Mouse (Mus musculus) midbrain, embryonic 11.5 days (tissue): ENCODE results near the gene Tmem151b. TPM values are rescaled to one million over a fixed set of nuclear protein-coding genes. Genes with fewer than 3 reads are reported as not detected.

Experiments
- ATAC-seq: fragments of 200-750 bp; cut with Nextera tagmentation; 2 replicates; pipeline ENCODE4 v1.8.0; 2017; ENCODE audit warnings: moderate TSS enrichment, moderate library complexity; ENCODE audit not compliant: low FRiP score
- DNase-seq: peaks from one replicate; pipeline ENCODE4 v3.0.0; 2015; ENCODE audit warnings: low spot score; ENCODE audit errors: missing footprints
- H3K27ac ChIP-seq: fragments of 300-500 bp; sonication (generic); 2 replicates; pipeline ENCODE4 v1.5.1; 2014; ENCODE audit warnings: low read depth, low read length
- H3K27me3 ChIP-seq: fragments of 300-500 bp; sonication (generic); 2 replicates; pipeline ENCODE4 v1.6.1; 2014; ENCODE audit warnings: mild to moderate bottlenecking, low read length, moderate library complexity, mixed read lengths; ENCODE audit not compliant: control insufficient read depth, insufficient read depth
- H3K36me3 ChIP-seq: fragments of 300-500 bp; sonication (generic); 2 replicates; pipeline ENCODE4 v1.6.1; 2014; ENCODE audit warnings: mild to moderate bottlenecking, low read length, moderate library complexity, mixed read lengths; ENCODE audit not compliant: control insufficient read depth, insufficient read depth
- H3K4me1 ChIP-seq: fragments of 300-500 bp; sonication (generic); 2 replicates; pipeline ENCODE4 v1.6.1; 2014; ENCODE audit warnings: low read length; ENCODE audit not compliant: control insufficient read depth, insufficient read depth
- H3K4me2 ChIP-seq: fragments of 300-500 bp; sonication (generic); 2 replicates; pipeline ENCODE4 v1.6.1; 2014; ENCODE audit warnings: mild to moderate bottlenecking, moderate library complexity
- H3K4me3 ChIP-seq: fragments of 300-500 bp; sonication (generic); 2 replicates; pipeline ENCODE4 v1.5.1; 2014; ENCODE audit warnings: low read depth, low read length
- H3K9ac ChIP-seq: fragments of 300-500 bp; sonication (generic); 2 replicates; pipeline ENCODE4 v1.6.1; 2014; ENCODE audit warnings: low read length
- H3K9me3 ChIP-seq: fragments of 300-500 bp; sonication (generic); 2 replicates; pipeline ENCODE4 v1.6.1; 2016; ENCODE audit warnings: low read length; ENCODE audit not compliant: control insufficient read depth
- WGBS: fragments of 180-500 bp; shearing (Covaris S2); extraction: QIAGEN DNeasy Blood & Tissue Kit; methylation state at CpG from one replicate; pipeline ENCODE4 v1.1.7; 2014; 5-methylcytosine and 5-hydroxymethylcytosine counted together
- polyA plus RNA-seq: library from polyadenylated mRNA; unstranded; fragments of >200 nt; fragmentation: Nextera tagmentation; extraction: Ambion mirVana; gene quantifications from 2 replicates; pipeline ENCODE4 v1.2.1, GENCODE M21; 2014

The Tmem151b gene
- 5.1 and 6.2 TPM in 2 replicates for polyA plus RNA-seq

GRCm38 (mm10) chr17:45549617-45550181, at the start of gene Tmem151b:
Gene Tmem151b, minus strand, starts transcription at chr17:45549677.
- H3K27me3 ChIP-seq, result peaks cover 36% of the 10 kb centered on the region
- H3K27ac ChIP-seq, result peak within 1 kb of the TSS; percentile 88
- 0% methylated on average over 14 of the region's 29 CpGs for WGBS
- peaks cover 30% of the 10 kb centered on the region for H3K4me1 ChIP-seq
- H3K36me3 ChIP-seq, result no peaks in the 10 kb centered on the region; the same call in 1 of the 2 replicates
- peak within 1 kb of the TSS; percentile 91 for H3K4me3 ChIP-seq
- peak within 1 kb of the TSS; percentile 78 for H3K4me2 ChIP-seq
- H3K9ac ChIP-seq, result peak within 1 kb of the TSS; percentile 98
- peak; percentile 45; the same call in 1 of the 2 replicates for ATAC-seq
- DNase-seq, result peak; percentile 97
- no peaks in the 10 kb centered on the region for H3K9me3 ChIP-seq

GRCm38 (mm10) chr17:45598891-45599290, 49.4 kb upstream of the Tmem151b start:
- no peak overlapping the region for H3K4me3 ChIP-seq
- ATAC-seq, result no peak
- DNase-seq, result no peak
- peak overlapping the region; percentile 72; the same call in 1 of the 2 replicates for H3K4me2 ChIP-seq
- H3K27me3 ChIP-seq, result peaks cover 48% of the 10 kb centered on the region
- H3K36me3 ChIP-seq, result no peaks in the 10 kb centered on the region
- 54% methylated on average over 3 of the region's 3 CpGs for WGBS
- no peaks in the 10 kb centered on the region for H3K9me3 ChIP-seq
- H3K4me1 ChIP-seq, result peaks cover 37% of the 10 kb centered on the region
- no peak overlapping the region; the same call in 1 of the 2 replicates for H3K9ac ChIP-seq
- H3K27ac ChIP-seq, result no peak overlapping the region

- Histone ChIP-seq H3K4me1 (peaks cover 39% of the 10 kb centered on the region), H3K4me2 (no peak overlapping the region), H3K9me3 (no peaks in the 10 kb centered on the region), H3K27me3 (peaks cover 48% of the 10 kb centered on the region), H3K9ac (no peak overlapping the region), H3K4me3 (no peak overlapping the region), H3K27ac (no peak overlapping the region), H3K36me3 (no peaks in the 10 kb centered on the region)
- ATAC-seq (no peak), DNase-seq (no peak)
- WGBS, result 80% methylated on average over 2 of the region's 2 CpGs
Observed at GRCm38 (mm10) chr17:45598376-45598775, 48.9 kb upstream of the Tmem151b start.

DNA sequence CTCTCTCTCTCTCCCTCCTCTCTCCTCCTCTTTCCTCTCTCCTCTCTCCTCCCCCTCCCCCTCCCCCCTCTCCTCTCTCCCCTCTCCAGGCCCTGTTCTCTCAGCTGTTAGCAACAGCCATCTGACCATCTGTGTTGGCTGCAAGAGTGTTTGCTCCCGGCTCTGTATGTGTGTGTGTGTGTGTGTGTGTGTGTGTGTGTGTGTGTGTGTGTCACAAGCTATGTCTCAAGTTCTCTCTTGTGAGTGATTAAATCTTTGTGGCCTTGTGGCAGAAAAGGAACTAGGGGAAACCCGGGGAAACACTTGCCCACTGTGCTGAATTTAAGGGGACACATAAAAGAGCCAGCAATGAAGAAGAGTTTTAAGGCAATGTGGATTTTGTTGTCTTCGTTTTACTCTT, 48.3 kb upstream of the Tmem151b start:
- Histone ChIP-seq H3K4me3 (no peak overlapping the region), H3K9me3 (no peaks in the 10 kb centered on the region), H3K36me3 (no peaks in the 10 kb centered on the region), H3K27me3 (peaks cover 48% of the 10 kb centered on the region), H3K9ac (no peak overlapping the region), H3K27ac (no peak overlapping the region), H3K4me2 (no peak overlapping the region), H3K4me1 (peaks cover 42% of the 10 kb centered on the region)
- ATAC-seq, result no peak
- 50% methylated on average over 3 of the region's 3 CpGs for WGBS
- DNase-seq, result no peak

DNA sequence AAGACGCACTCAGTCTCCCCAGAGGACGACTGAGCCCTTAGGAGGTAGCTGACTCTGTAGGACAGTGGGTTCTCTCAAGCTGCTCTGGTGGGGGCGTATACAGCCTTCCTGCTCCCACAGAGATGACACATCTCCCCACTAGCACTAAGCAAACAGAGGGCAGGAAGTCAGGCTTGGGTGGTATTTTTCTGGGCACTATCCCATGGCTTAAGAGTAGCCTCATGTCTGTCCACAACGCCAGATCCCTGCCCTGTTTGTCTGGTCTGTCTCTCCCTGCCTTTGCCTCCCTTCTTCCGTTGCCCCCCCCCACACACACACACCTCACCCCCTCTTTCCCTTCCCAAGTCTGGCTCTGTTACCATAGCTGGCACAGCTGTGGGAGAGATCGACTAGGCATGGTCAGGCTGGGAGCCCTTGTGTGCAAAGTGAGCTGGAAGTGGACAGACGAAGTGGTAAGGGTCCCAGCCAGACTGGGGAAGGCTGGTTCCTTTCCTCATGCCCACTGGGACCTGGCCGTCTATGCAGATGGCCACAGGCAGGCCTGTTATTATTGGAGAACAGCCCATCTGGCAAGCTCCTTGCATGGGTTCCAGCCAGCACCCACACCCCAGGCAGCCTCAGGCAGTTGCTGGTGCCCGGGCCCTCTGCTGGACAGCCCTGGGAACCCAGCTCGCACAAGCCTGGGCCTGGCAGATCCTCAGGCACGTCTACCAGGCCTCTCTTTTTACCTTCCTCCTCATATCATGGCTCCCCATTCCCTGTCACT, 47.3 kb upstream of the Tmem151b start:
- Histone ChIP-seq H3K4me3 (no peak overlapping the region), H3K27me3 (peaks cover 42% of the 10 kb centered on the region), H3K4me1 (peaks cover 42% of the 10 kb centered on the region), H3K9ac (no peak overlapping the region), H3K27ac (peak overlapping the region; percentile 51), H3K9me3 (no peaks in the 10 kb centered on the region), H3K36me3 (no peaks in the 10 kb centered on the region), H3K4me2 (no peak overlapping the region)
- ATAC-seq (peak; percentile 36; the same call in 1 of the 2 replicates), DNase-seq (peak; percentile 90)
- 28% methylated on average over 11 of the region's 11 CpGs for WGBS

- ATAC-seq, result no peak; the same call in 1 of the 2 replicates
Observed at GRCm38 (mm10) chr17:45595736-45596390, 46.4 kb upstream of the Tmem151b start.

GRCm38 (mm10) chr17:45594881-45595735, 45.6 kb upstream of the Tmem151b start:
- WGBS, result 1% methylated on average over 58 of the region's 58 CpGs
- no peak overlapping the region for H3K27ac ChIP-seq
- peak overlapping the region; percentile 43 for H3K4me3 ChIP-seq
- peaks cover 26% of the 10 kb centered on the region for H3K27me3 ChIP-seq
- peak; percentile 71 for ATAC-seq
- no peaks in the 10 kb centered on the region for H3K9me3 ChIP-seq
- H3K36me3 ChIP-seq, result no peaks in the 10 kb centered on the region
- peaks cover 36% of the 10 kb centered on the region for H3K4me1 ChIP-seq
- peak overlapping the region; percentile 68 for H3K9ac ChIP-seq
- peak overlapping the region; percentile 96 for H3K4me2 ChIP-seq
- DNase-seq, result peak; percentile 95

More at GRCm38 (mm10) chr17:45595736-45596390, 46.4 kb upstream of the Tmem151b start:
- H3K4me2 ChIP-seq, result peak overlapping the region; percentile 96
- no peak overlapping the region for H3K27ac ChIP-seq
- peaks cover 36% of the 10 kb centered on the region for H3K4me1 ChIP-seq
- H3K9me3 ChIP-seq, result no peaks in the 10 kb centered on the region
- no peak for DNase-seq
- H3K36me3 ChIP-seq, result no peaks in the 10 kb centered on the region
- H3K27me3 ChIP-seq, result peaks cover 33% of the 10 kb centered on the region
- H3K4me3 ChIP-seq, result peak overlapping the region; percentile 43
- 4% methylated on average over 23 of the region's 23 CpGs for WGBS
- peak overlapping the region; percentile 68 for H3K9ac ChIP-seq

GRCm38 (mm10) chr17:45594195-45594594, 44.7 kb upstream of the Tmem151b start:
- peak overlapping the region; percentile 43; the same call in 1 of the 2 replicates for H3K4me3 ChIP-seq
- H3K36me3 ChIP-seq, result no peaks in the 10 kb centered on the region
- peaks cover 29% of the 10 kb centered on the region for H3K4me1 ChIP-seq
- H3K27me3 ChIP-seq, result peaks cover 21% of the 10 kb centered on the region
- H3K27ac ChIP-seq, result no peak overlapping the region
- peak overlapping the region; percentile 96 for H3K4me2 ChIP-seq
- WGBS, result 47% methylated on average over 8 of the region's 8 CpGs
- H3K9ac ChIP-seq, result peak overlapping the region; percentile 68
- no peak for ATAC-seq
- H3K9me3 ChIP-seq, result no peaks in the 10 kb centered on the region
- no peak for DNase-seq
